Mouse (Mus musculus): ENCODE measurements around the gene Sycp3. TPM values are rescaled to one million over a fixed set of nuclear protein-coding genes. Genes with fewer than 3 reads are reported as not detected.
"Not testable (repeated sequence)": the region's sequence is repeated elsewhere in the genome, so short reads cannot be mapped to it uniquely, and the experiment has no call there.

Sycp3 gene
- polyA plus RNA-seq, 1 experiment from 2014 or later, result not detected

GRCm38 (mm10) chr10:88515049-88515448 is 55.7 kb downstream of the Sycp3 start:
- not testable (repeated sequence) for H3K4me3 ChIP-seq (replicated peaks); H3K9ac ChIP-seq; H3K27me3 ChIP-seq; H3K9me3 ChIP-seq (replicated peaks); H3K4me2 ChIP-seq (replicated peaks); ATAC-seq (ENCODE audit: insufficient number of reproducible peaks, low FRiP score, low TSS enrichment, low read depth); H3K27ac ChIP-seq (replicated peaks); H3K36me3 ChIP-seq; H3K4me1 ChIP-seq
- 81% methylated on average over 7 of the region's 7 CpGs for WGBS

GRCm38 (mm10) chr10:88522795-88523194 is 63.4 kb downstream of the Sycp3 start:
- Histone ChIP-seq H3K4me2 (replicated peaks) (no peak overlapping the region), H3K27ac (replicated peaks) (no peak overlapping the region), H3K4me3 (replicated peaks) (no peak overlapping the region), H3K9ac (no peak overlapping the region), H3K36me3 (no peaks in the 10 kb centered on the region), H3K27me3 (no peaks in the 10 kb centered on the region), H3K9me3 (replicated peaks) (no peaks in the 10 kb centered on the region), H3K4me1 (no peaks in the 10 kb centered on the region)
- 82% methylated on average over 8 of the region's 8 CpGs for WGBS
- ATAC-seq (ENCODE audit: insufficient number of reproducible peaks, low FRiP score, low TSS enrichment, low read depth), result no peak

Other genes starting within 250 kb of the Sycp3 start
- 3.1 and 3.5 TPM in 2 replicates for gene Dram1, start 80.5 kb upstream of the Sycp3 start, polyA plus RNA-seq (2015; fragmentation: Nextera tagmentation; extraction: Ambion mirVana)
- 11.0 and 11.1 TPM in 2 replicates for gene Gnptab, start 80.4 kb upstream of the Sycp3 start, polyA plus RNA-seq (2015; fragmentation: Nextera tagmentation; extraction: Ambion mirVana)
- gene Chpt1, start 44.5 kb downstream of the Sycp3 start, polyA plus RNA-seq (2015; fragmentation: Nextera tagmentation; extraction: Ambion mirVana), result 39.6 and 41.4 TPM in 2 replicates
- 46.6 and 56.5 TPM in 2 replicates for gene Mybpc1, start 145.6 kb downstream of the Sycp3 start, polyA plus RNA-seq (2015; fragmentation: Nextera tagmentation; extraction: Ambion mirVana)
- 0.18 and 0.20 TPM in 2 replicates for gene Spic, start 225.4 kb downstream of the Sycp3 start, polyA plus RNA-seq (2015; fragmentation: Nextera tagmentation; extraction: Ambion mirVana)